ENCODE assay signal across 12 mouse cellular contexts in genomic region chr7:132347273-132348045, GRCm38 (mm10). TPM values are rescaled to one million over a fixed set of nuclear protein-coding genes. Genes with fewer than 3 reads are reported as not detected.
DNase-seq lines count a peak whose midpoint lies in the region; ATAC-seq and TF ChIP-seq lines count a peak whose summit lies in the region.
"Had no signal": no experiment of that assay in that cellular context is flagged by ENCODE, and none has a peak within 500 bp of the region (broad histone marks: within the 10 kb centered on the region; RNA-seq: fewer than 3 reads in every experiment).

No protein-coding gene starts in this region.

- TF ChIP-seq CTCF in intestine, postnatal 0 days (IDR thresholded peaks at IDR 0.05; ENCODE audit: low read depth) = no peak

- no peaks in the 10 kb centered on the region for H3K27me3 ChIP-seq in intestine, embryonic 16.5 days (replicated peaks; ENCODE audit: control insufficient read depth, insufficient read depth, low read length)
- H3K27me3 ChIP-seq in intestine, postnatal 0 days (replicated peaks; ENCODE audit: control insufficient read depth, insufficient read depth, low read length) = no peaks in the 10 kb centered on the region

- 0 out of 2 replicates have a peak overlapping the region, but pooled peaks have one; percentile 10 for H3K27ac ChIP-seq in intestine, embryonic 16.5 days (ENCODE audit: low read length)
- H3K27ac ChIP-seq in intestine, postnatal 0 days (ENCODE audit: low read depth, low read length) = no peak overlapping the region; the same call in 1 of the 2 replicates
- H3K27ac ChIP-seq: layer of hippocampus, adult 2 months had no signal

- 74% methylated on average over 9 of the region's 9 CpGs for WGBS in intestine, embryonic 16.5 days
- 67% methylated on average over 9 of the region's 9 CpGs for WGBS in intestine, postnatal 0 days

- H3K4me2 ChIP-seq in intestine, embryonic 16.5 days (ENCODE audit: low read depth, low read length) = no peak overlapping the region
- no peak overlapping the region for H3K4me2 ChIP-seq in intestine, postnatal 0 days (replicated peaks; ENCODE audit: low read depth)

- no peak overlapping the region for H3K4me3 ChIP-seq in intestine, embryonic 16.5 days (ENCODE audit: low read length)
- H3K4me3 ChIP-seq in intestine, postnatal 0 days (ENCODE audit: low read depth, low read length) = no peak overlapping the region
- H3K4me3 ChIP-seq: layer of hippocampus, adult 2 months had no signal

- no peaks in the 10 kb centered on the region for H3K36me3 ChIP-seq in intestine, embryonic 16.5 days (ENCODE audit: control insufficient read depth, insufficient read depth, low read length)
- no peaks in the 10 kb centered on the region for H3K36me3 ChIP-seq in intestine, postnatal 0 days (ENCODE audit: control insufficient read depth, insufficient read depth)

- peak; percentile 61 for DNase-seq in ZHBTc4 (ENCODE audit: low read depth, low spot score)
- peak; percentile 51 to 54 for DNase-seq in heart, postnatal 10 days
- DNase-seq in lung, postnatal 36 days = peak; percentile 68
- no peak for DNase-seq in left cerebral cortex, adult 11 months (ENCODE audit: low spot score)
- DNase-seq in right cerebral cortex, postnatal 36 days (ENCODE audit: low spot score in 2 of 2) = no peak
- no peak for DNase-seq in spleen, postnatal 4 days (ENCODE audit: low spot score in 2 of 2)
- DNase-seq: thymus, postnatal 4 days had no signal

- ATAC-seq in intestine, embryonic 16.5 days = no peak
- no peak for ATAC-seq in intestine, postnatal 0 days
- ATAC-seq: forebrain, embryonic 14.5 days; midbrain, embryonic 16.5 days had no signal

- H3K4me1 ChIP-seq in intestine, embryonic 16.5 days (ENCODE audit: control insufficient read depth, insufficient read depth, low read length) = peaks cover 9% of the 10 kb centered on the region
- no peaks in the 10 kb centered on the region for H3K4me1 ChIP-seq in intestine, postnatal 0 days (replicated peaks; ENCODE audit: control insufficient read depth, insufficient read depth, low read length)

- intact Hi-C loops in heart, postnatal 10 days (cut with DNase I) = no loop called here

- H3K9me3 ChIP-seq in intestine, embryonic 16.5 days (ENCODE audit: control insufficient read depth, low read length) = no peaks in the 10 kb centered on the region
- no peaks in the 10 kb centered on the region for H3K9me3 ChIP-seq in intestine, postnatal 0 days (ENCODE audit: control insufficient read depth)

- H3K9ac ChIP-seq in intestine, embryonic 16.5 days (ENCODE audit: low read depth, low read length) = no peak overlapping the region
- no peak overlapping the region for H3K9ac ChIP-seq in intestine, postnatal 0 days (ENCODE audit: low read depth, low read length)

RNA-seq across cellular contexts. Expression of gene Chst15, which starts 30.4 kb away (rescaled TPM):
- polyA plus RNA-seq in intestine, embryonic 16.5 days (2015; fragmentation: Nextera tagmentation; extraction: Ambion mirVana) = 20.6 and 21.1 TPM in 2 replicates
- polyA plus RNA-seq in intestine, postnatal 0 days (2015; fragmentation: Nextera tagmentation; extraction: Ambion mirVana) = 7.9 and 8.7 TPM in 2 replicates
- 10 to 100 TPM; 15.3 to 16.7 TPM for total RNA-seq in heart, postnatal 10 days (2021)

Comparison
In these comparisons a context has a peak if more than half of its experiments do, and no peak if none do; other contexts are left out.
1. DNase-seq: peak in ZHBTc4 (single experiment), heart, postnatal 10 days (2 of 2) and lung, postnatal 36 days (single experiment); none in left cerebral cortex, adult 11 months (single experiment), right cerebral cortex, postnatal 36 days (0 of 2) and spleen, postnatal 4 days (0 of 2).